Mouse (Mus musculus): ENCODE measurements around the gene Proser2. TPM values are rescaled to one million over a fixed set of nuclear protein-coding genes. Genes with fewer than 3 reads are reported as not detected.

The Proser2 gene
- polyA plus RNA-seq, 1 experiment from 2014 or later, result 49.0 TPM

DNA sequence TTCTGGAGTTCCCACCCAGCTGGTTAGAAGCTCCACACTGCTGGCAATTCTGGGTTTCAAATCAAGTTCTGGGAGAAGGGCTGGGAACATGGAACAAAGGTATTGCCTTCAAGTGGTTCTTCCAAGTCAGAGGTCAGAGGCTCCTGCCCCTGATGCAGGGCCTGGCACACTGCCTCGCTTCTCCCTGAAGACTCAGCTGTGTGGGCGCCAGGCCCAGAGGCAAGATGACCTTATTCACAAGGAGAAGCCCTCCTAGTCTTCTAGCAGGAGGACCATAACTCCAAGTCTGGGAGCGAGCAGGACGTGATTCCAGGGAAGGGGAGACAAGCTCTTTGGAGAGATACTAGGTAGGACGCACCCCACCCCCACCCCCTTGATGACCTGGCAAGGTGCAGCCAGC is 42.9 kb downstream of the Proser2 start:
- Histone ChIP-seq H3K27ac (replicated peaks) (no peak overlapping the region), H3K4me3 (ENCODE audit: low read depth, low read length) (no peak overlapping the region), H3K36me3 (ENCODE audit: control insufficient read depth, insufficient read depth, low read length) (no peaks in the 10 kb centered on the region), H3K9ac (ENCODE audit: low read length) (no peak overlapping the region), H3K9me3 (ENCODE audit: control insufficient read depth, low read length) (no peaks in the 10 kb centered on the region), H3K27me3 (ENCODE audit: control insufficient read depth, insufficient read depth, low read length) (no peaks in the 10 kb centered on the region), H3K4me2 (replicated peaks; ENCODE audit: low read depth) (no peak overlapping the region), H3K4me1 (replicated peaks; ENCODE audit: control insufficient read depth, insufficient read depth) (no peaks in the 10 kb centered on the region; the same call in 1 of the 2 replicates)
- 75% methylated on average over 5 of the region's 5 CpGs for WGBS
- no peak for TF ChIP-seq CTCF (IDR thresholded peaks at IDR 0.05; ENCODE audit: low read depth)
- no peak for TF ChIP-seq EP300 (optimal IDR thresholded peaks at IDR 0.05)
- ATAC-seq (ENCODE audit: low FRiP score, low TSS enrichment), result no peak
- no peak for DNase-seq (ENCODE audit: low spot score)

DNA sequence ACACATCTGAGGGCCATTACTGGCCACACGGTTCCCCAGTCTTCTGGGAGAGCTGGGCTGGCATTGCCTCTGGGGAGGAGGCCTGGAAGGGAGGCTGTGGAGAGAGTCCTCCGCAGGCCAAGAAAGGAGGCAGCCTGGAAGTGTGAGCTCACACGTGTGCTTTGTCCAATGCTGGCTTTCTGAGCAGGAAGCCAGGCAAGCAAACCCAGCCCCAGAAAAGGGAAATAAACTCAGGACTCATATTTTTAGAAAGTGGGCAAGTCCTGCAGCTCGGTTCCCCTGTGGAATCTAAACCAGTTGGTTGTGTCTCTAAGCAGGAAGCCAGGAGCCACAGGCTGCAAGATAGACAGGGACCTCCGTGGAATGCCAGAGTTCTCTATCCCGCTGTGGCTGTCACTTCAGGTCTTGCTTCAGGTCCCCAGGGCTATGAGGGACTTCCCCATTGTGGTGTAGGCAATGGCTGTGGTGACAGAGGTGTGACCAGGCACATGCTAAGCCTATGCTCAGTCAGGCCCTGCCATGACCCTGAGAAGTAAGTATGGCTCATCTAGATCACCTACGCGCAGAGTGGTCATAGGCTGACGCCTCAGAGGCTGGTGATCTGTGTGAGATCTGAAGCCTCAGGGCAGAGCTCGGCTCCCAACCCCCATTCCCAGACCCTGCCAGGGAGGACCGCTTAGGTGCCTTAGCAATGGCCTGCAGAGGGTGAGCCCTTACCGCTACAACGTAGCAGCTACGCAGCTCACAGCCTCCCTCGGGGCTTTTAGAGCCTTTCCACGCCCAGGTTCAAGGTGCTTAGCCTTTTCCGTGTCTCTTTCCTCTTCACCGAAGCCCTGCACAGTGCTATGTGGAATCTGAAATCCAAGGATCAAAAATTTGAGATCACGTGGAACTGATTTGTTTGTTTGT is 44.1 kb downstream of the Proser2 start:
- WGBS, result 69% methylated on average over 19 of the region's 19 CpGs
- Histone ChIP-seq H3K9me3 (ENCODE audit: control insufficient read depth, low read length) (no peaks in the 10 kb centered on the region), H3K4me3 (ENCODE audit: low read depth, low read length) (no peak overlapping the region), H3K4me1 (replicated peaks; ENCODE audit: control insufficient read depth, insufficient read depth) (no peaks in the 10 kb centered on the region; the same call in 1 of the 2 replicates), H3K9ac (ENCODE audit: low read length) (no peak overlapping the region), H3K27ac (replicated peaks) (no peak overlapping the region), H3K4me2 (replicated peaks; ENCODE audit: low read depth) (no peak overlapping the region), H3K36me3 (ENCODE audit: control insufficient read depth, insufficient read depth, low read length) (no peaks in the 10 kb centered on the region), H3K27me3 (ENCODE audit: control insufficient read depth, insufficient read depth, low read length) (no peaks in the 10 kb centered on the region)
- DNase-seq (ENCODE audit: low spot score) (no peak), ATAC-seq (ENCODE audit: low FRiP score, low TSS enrichment) (peak; percentile 18; the same call in 1 of the 2 replicates)
- TF ChIP-seq EP300 (optimal IDR thresholded peaks at IDR 0.05), result no peak
- TF ChIP-seq CTCF (IDR thresholded peaks at IDR 0.05; ENCODE audit: low read depth), result no peak

DNA sequence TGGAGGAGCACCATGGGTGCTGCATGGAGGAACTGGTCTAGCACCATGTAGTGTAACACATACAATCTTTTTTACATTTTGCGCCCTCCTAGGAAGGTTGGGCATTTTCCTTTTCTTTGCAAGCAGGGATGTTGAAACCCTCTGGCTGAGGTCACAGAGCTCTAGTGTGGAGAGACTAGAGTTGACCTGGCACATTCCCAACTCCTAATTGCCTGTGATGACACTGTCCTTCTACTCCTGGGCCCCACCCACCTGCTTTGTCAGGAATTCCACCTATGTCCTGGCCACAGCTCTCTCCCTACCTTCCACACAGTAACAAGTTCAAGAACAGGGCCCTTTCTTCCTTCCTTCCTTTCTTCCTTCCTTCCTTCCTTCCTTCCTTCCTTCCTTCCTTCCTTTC is 46.3 kb downstream of the Proser2 start:
- Histone ChIP-seq H3K27ac (replicated peaks) (no peak overlapping the region), H3K4me2 (replicated peaks; ENCODE audit: low read depth) (no peak overlapping the region), H3K9me3 (ENCODE audit: control insufficient read depth, low read length) (no peaks in the 10 kb centered on the region), H3K9ac (ENCODE audit: low read length) (no peak overlapping the region), H3K36me3 (ENCODE audit: control insufficient read depth, insufficient read depth, low read length) (no peaks in the 10 kb centered on the region), H3K4me3 (ENCODE audit: low read depth, low read length) (no peak overlapping the region), H3K4me1 (replicated peaks; ENCODE audit: control insufficient read depth, insufficient read depth) (no peaks in the 10 kb centered on the region; the same call in 1 of the 2 replicates), H3K27me3 (ENCODE audit: control insufficient read depth, insufficient read depth, low read length) (no peaks in the 10 kb centered on the region)
- 93% methylated on average over 1 of the region's 1 CpGs for WGBS
- DNase-seq (ENCODE audit: low spot score) (no peak), ATAC-seq (ENCODE audit: low FRiP score, low TSS enrichment) (no peak)
- TF ChIP-seq EP300 (optimal IDR thresholded peaks at IDR 0.05) (no peak), CTCF (IDR thresholded peaks at IDR 0.05; ENCODE audit: low read depth) (no peak)

DNA sequence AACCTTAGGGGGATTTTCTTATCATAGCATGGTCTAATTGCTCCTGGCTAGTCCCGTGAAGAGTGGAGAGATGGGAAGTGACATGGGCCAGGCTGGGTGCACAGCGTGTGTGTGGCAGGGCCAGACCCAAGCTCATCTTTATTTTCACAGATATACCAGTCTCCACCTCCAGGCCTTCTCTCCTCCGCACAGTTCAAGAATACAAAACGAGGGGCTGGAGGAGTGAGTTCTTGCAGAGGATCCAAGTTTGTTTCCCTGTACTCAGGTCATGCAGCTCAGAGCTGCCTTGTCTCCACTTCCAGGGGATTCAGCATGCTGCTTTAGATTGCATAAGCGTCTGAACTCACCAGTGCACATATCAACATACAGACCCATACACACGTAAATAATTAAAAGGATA is 47.4 kb downstream of the Proser2 start:
- no peaks in the 10 kb centered on the region; the same call in 1 of the 2 replicates for H3K4me1 ChIP-seq (replicated peaks; ENCODE audit: control insufficient read depth, insufficient read depth)
- ATAC-seq (ENCODE audit: low FRiP score, low TSS enrichment) (no peak), DNase-seq (ENCODE audit: low spot score) (no peak)
- no peak overlapping the region for H3K9ac ChIP-seq (ENCODE audit: low read length)
- H3K27me3 ChIP-seq (ENCODE audit: control insufficient read depth, insufficient read depth, low read length), result no peaks in the 10 kb centered on the region
- no peak overlapping the region for H3K4me2 ChIP-seq (replicated peaks; ENCODE audit: low read depth)
- H3K36me3 ChIP-seq (ENCODE audit: control insufficient read depth, insufficient read depth, low read length), result no peaks in the 10 kb centered on the region
- TF ChIP-seq EP300 (optimal IDR thresholded peaks at IDR 0.05), result no peak
- TF ChIP-seq CTCF (IDR thresholded peaks at IDR 0.05; ENCODE audit: low read depth), result no peak
- no peak overlapping the region for H3K27ac ChIP-seq (replicated peaks)
- 82% methylated on average over 6 of the region's 6 CpGs for WGBS
- no peak overlapping the region for H3K4me3 ChIP-seq (ENCODE audit: low read depth, low read length)
- no peaks in the 10 kb centered on the region for H3K9me3 ChIP-seq (ENCODE audit: control insufficient read depth, low read length)

DNA sequence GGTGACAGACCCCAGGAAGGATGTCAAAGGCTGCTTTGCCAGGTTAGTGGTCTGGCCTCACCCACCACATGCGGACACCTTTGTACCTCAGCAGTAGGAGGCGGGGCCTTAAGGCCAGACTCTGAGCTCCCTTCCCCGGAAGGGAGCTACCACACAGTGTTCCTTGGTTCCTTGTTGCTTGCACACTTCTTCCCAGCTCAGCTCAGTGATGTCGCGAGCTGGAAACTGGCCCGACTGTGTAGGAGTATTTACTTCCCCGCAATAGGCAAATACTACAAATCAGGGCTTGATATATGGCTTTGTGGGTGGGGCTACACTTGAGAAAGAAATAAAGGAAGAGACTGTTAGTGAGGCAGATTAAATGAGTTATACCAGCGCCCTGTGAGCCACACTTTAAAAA is 48.9 kb downstream of the Proser2 start:
- Histone ChIP-seq H3K36me3 (ENCODE audit: control insufficient read depth, insufficient read depth, low read length) (no peaks in the 10 kb centered on the region), H3K9ac (ENCODE audit: low read length) (no peak overlapping the region), H3K4me2 (replicated peaks; ENCODE audit: low read depth) (no peak overlapping the region), H3K27ac (replicated peaks) (peak overlapping the region; percentile 77), H3K27me3 (ENCODE audit: control insufficient read depth, insufficient read depth, low read length) (no peaks in the 10 kb centered on the region), H3K4me3 (ENCODE audit: low read depth, low read length) (no peak overlapping the region), H3K4me1 (replicated peaks; ENCODE audit: control insufficient read depth, insufficient read depth) (no peaks in the 10 kb centered on the region; the same call in 1 of the 2 replicates), H3K9me3 (ENCODE audit: control insufficient read depth, low read length) (no peaks in the 10 kb centered on the region)
- ATAC-seq (ENCODE audit: low FRiP score, low TSS enrichment) (peak; percentile 94), DNase-seq (ENCODE audit: low spot score) (peak; percentile 89)
- 21% methylated on average over 8 of the region's 8 CpGs for WGBS
- TF ChIP-seq EP300 (optimal IDR thresholded peaks at IDR 0.05), result no peak
- TF ChIP-seq CTCF (IDR thresholded peaks at IDR 0.05; ENCODE audit: low read depth), result no peak

DNA sequence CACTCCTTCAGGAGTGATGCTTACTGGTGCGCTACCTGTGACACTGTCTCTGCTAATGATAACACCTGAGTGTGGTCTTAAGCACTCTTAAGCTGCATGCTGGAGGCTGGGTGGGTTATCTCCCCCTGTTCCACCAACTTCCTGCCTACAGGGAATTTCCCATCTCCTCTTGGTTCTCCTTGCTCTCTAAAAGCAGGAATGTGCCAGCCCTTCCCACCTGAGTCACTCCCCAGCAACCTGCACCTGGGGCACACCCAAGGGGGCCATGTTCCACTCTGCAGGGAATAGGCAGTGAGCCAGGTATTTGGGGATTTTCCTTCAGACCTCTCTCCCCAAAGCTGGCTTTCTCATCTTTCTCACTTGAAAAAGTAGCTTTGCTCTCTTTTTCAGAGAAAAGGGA is 50.0 kb downstream of the Proser2 start:
- Histone ChIP-seq H3K9ac (ENCODE audit: low read length) (no peak overlapping the region), H3K36me3 (ENCODE audit: control insufficient read depth, insufficient read depth, low read length) (no peaks in the 10 kb centered on the region), H3K4me2 (replicated peaks; ENCODE audit: low read depth) (no peak overlapping the region), H3K27me3 (ENCODE audit: control insufficient read depth, insufficient read depth, low read length) (no peaks in the 10 kb centered on the region), H3K27ac (replicated peaks) (peak overlapping the region; percentile 77), H3K9me3 (ENCODE audit: control insufficient read depth, low read length) (no peaks in the 10 kb centered on the region), H3K4me1 (replicated peaks; ENCODE audit: control insufficient read depth, insufficient read depth) (no peaks in the 10 kb centered on the region), H3K4me3 (ENCODE audit: low read depth, low read length) (no peak overlapping the region)
- DNase-seq (ENCODE audit: low spot score) (peak; percentile 58), ATAC-seq (ENCODE audit: low FRiP score, low TSS enrichment) (peak; percentile 39; the same call in 1 of the 2 replicates)
- TF ChIP-seq CTCF (IDR thresholded peaks at IDR 0.05; ENCODE audit: low read depth) (no peak), EP300 (optimal IDR thresholded peaks at IDR 0.05) (no peak)
- WGBS, result 82% methylated on average over 1 of the region's 1 CpGs

All from stomach, postnatal 0 days (tissue).